Mouse (Mus musculus) lung, adult 2 months (tissue): ENCODE measurements around the gene Itpripl2.

ENCODE experiments used
- CTCF ChIP-seq: fragments of 200-500 bp; IDR thresholded peaks from 2 replicates; pipeline ENCODE4 v1.5.1; 2011; ENCODE audit warnings: mild to moderate bottlenecking, low read length, control low read depth; ENCODE audit not compliant: insufficient read depth
- POLR2A ChIP-seq: fragments of 200-500 bp; IDR thresholded peaks from 2 replicates; pipeline ENCODE4 v1.6.1; 2011; ENCODE audit warnings: low read depth, mild to moderate bottlenecking, control low read depth, low read length, borderline replicate concordance; ENCODE audit errors: extremely low read depth

DNA sequence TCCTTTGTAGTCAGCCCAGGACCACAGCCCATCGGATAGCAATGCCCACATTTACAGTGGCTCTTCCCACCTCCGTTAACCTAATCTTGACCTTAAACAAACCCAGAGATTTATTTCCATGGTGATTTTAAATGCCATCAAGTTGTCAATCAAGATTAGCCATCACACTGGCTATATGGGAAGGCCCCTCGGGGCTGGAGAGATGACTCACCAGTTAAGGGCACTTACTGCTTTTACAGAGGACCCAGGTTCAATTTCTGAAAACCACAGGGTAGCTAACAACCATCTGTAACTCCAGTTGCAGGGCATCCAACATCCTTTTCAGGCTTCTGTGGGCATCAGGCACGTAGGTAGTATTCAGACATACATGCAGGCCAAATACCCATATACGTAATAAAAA, 15.3 kb downstream of the Itpripl2 start:
- TF ChIP-seq CTCF (no peak), POLR2A (no peak)
